Mouse (Mus musculus): ENCODE data around the gene Btnl6. TPM values are rescaled to one million over a fixed set of nuclear protein-coding genes. Genes with fewer than 3 reads are reported as not detected.

The Btnl6 gene
- not detected in 2 replicates for polyA plus RNA-seq (2016; fragmentation: Nextera tagmentation; extraction: Ambion mirVana)

DNA sequence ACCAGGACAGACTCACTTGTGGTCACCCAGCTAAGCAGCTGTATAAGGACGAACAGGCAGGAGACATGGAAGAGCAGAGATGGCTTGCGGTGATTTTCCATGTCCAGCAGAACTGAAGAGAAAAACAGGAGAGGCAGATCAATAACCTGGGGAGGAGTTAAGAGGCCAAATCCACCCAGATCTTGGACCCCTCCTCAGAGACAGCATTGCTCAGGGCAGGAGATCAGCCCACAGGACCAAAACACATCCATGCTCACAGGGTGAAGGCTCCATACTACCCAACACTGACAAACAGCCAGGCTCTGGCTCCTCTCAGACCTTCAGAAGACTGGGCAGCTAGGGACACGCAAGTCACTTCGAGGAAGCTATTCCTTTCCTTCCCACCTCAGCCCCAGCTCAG is at the start of gene Btnl6:
TSS of gene Btnl6 (minus strand) at position 101 of the 400 bp plus-strand sequence.
- no peak for ATAC-seq (ENCODE audit: insufficient number of reproducible peaks, insufficient read depth, low FRiP score, low TSS enrichment, low read depth)
- WGBS: 81% methylated on average over 4 of the region's 4 CpGs
- Histone ChIP-seq H3K4me3 (replicated peaks) (no peak within 1 kb of the TSS), H3K9me3 (no peaks in the 10 kb centered on the region), H3K27ac (no peak within 1 kb of the TSS), H3K27me3 (peaks cover 5% of the 10 kb centered on the region; the same call in 1 of the 2 replicates), H3K36me3 (no peaks in the 10 kb centered on the region), H3K9ac (replicated peaks) (no peak within 1 kb of the TSS), H3K4me2 (no peak within 1 kb of the TSS), H3K4me1 (replicated peaks) (no peaks in the 10 kb centered on the region)

GRCm38 (mm10) chr17:34564796-34565195 is 47.6 kb upstream of the Btnl6 start:
- H3K4me3 ChIP-seq (replicated peaks): no peak overlapping the region; the same call in 1 of the 2 replicates
- no peak for ATAC-seq (ENCODE audit: insufficient number of reproducible peaks, insufficient read depth, low FRiP score, low TSS enrichment, low read depth)
- 0 out of 2 replicates have a peak overlapping the region, but pooled peaks have one; percentile 47 for H3K9ac ChIP-seq (replicated peaks)
- H3K36me3 ChIP-seq: no peaks in the 10 kb centered on the region
- peak overlapping the region; percentile 47; the same call in 1 of the 2 replicates for H3K27ac ChIP-seq
- WGBS: 33% methylated on average over 3 of the region's 3 CpGs
- no peaks in the 10 kb centered on the region for H3K9me3 ChIP-seq
- H3K27me3 ChIP-seq: peaks cover 6% of the 10 kb centered on the region; the same call in 1 of the 2 replicates
- peak overlapping the region; percentile 37 for H3K4me2 ChIP-seq
- peaks cover 23% of the 10 kb centered on the region for H3K4me1 ChIP-seq (replicated peaks)

GRCm38 (mm10) chr17:34564003-34564421 is 46.9 kb upstream of the Btnl6 start, which contains the start of gene Notch4:
Notch4 (plus strand) TSS chr17:34564268.
- H3K9ac ChIP-seq (replicated peaks): peak within 1 kb of the TSS; percentile 47
- peak within 1 kb of the TSS; percentile 37 for H3K4me2 ChIP-seq
- H3K4me3 ChIP-seq (replicated peaks): no peak within 1 kb of the TSS; the same call in 1 of the 2 replicates
- H3K9me3 ChIP-seq: no peaks in the 10 kb centered on the region
- H3K27ac ChIP-seq: peak within 1 kb of the TSS; percentile 47; the same call in 1 of the 2 replicates
- H3K27me3 ChIP-seq: peaks cover 6% of the 10 kb centered on the region; the same call in 1 of the 2 replicates
- no peak for ATAC-seq (ENCODE audit: insufficient number of reproducible peaks, insufficient read depth, low FRiP score, low TSS enrichment, low read depth)
- H3K4me1 ChIP-seq (replicated peaks): peaks cover 23% of the 10 kb centered on the region
- H3K36me3 ChIP-seq: no peaks in the 10 kb centered on the region
- 4% methylated on average over 6 of the region's 6 CpGs for WGBS

GRCm38 (mm10) chr17:34563354-34563753 is 46.2 kb upstream of the Btnl6 start:
- H3K36me3 ChIP-seq: no peaks in the 10 kb centered on the region
- H3K4me3 ChIP-seq (replicated peaks): no peak overlapping the region
- H3K4me1 ChIP-seq (replicated peaks): peaks cover 23% of the 10 kb centered on the region
- no peak overlapping the region for H3K9ac ChIP-seq (replicated peaks)
- ATAC-seq (ENCODE audit: insufficient number of reproducible peaks, insufficient read depth, low FRiP score, low TSS enrichment, low read depth): no peak
- WGBS: 64% methylated on average over 11 of the region's 11 CpGs
- H3K27ac ChIP-seq: no peak overlapping the region
- H3K9me3 ChIP-seq: no peaks in the 10 kb centered on the region
- no peak overlapping the region for H3K4me2 ChIP-seq
- H3K27me3 ChIP-seq: peaks cover 6% of the 10 kb centered on the region; the same call in 1 of the 2 replicates

DNA sequence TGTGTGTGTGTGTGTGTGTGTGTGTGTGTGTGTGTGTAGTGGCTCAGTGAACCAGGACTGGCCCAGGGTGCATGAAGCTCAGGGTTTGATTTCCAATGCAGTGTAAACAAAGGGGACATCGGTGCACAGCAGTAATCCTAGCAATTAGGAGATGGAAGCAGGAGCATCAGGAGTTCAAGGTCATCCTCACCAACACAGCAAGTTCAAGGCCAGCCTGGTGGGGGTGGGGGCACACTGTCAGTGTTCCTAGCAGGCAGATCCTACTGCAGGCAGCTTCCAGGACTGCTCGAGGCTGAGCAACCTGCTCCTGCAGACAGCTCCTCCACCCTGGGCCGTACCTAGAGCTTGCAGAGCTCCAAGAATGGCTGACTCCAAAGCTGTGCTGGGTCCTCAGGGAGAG is 45.4 kb upstream of the Btnl6 start:
- Histone ChIP-seq H3K4me2 (no peak overlapping the region), H3K27me3 (peaks cover 6% of the 10 kb centered on the region; the same call in 1 of the 2 replicates), H3K9ac (replicated peaks) (no peak overlapping the region), H3K4me1 (replicated peaks) (peaks cover 23% of the 10 kb centered on the region), H3K9me3 (no peaks in the 10 kb centered on the region), H3K36me3 (no peaks in the 10 kb centered on the region), H3K27ac (no peak overlapping the region), H3K4me3 (replicated peaks) (no peak overlapping the region)
- 71% methylated on average over 3 of the region's 3 CpGs for WGBS
- ATAC-seq (ENCODE audit: insufficient number of reproducible peaks, insufficient read depth, low FRiP score, low TSS enrichment, low read depth): no peak

- WGBS: 55% methylated on average over 8 of the region's 8 CpGs
- H3K36me3 ChIP-seq: no peaks in the 10 kb centered on the region
These were observed 44.0 kb upstream of the Btnl6 start for GRCm38 (mm10) chr17:34561200-34561599.

GRCm38 (mm10) chr17:34560438-34560837 is 43.3 kb upstream of the Btnl6 start:
- Histone ChIP-seq H3K4me3 (replicated peaks) (no peak overlapping the region), H3K9ac (replicated peaks) (no peak overlapping the region), H3K4me2 (no peak overlapping the region), H3K36me3 (no peaks in the 10 kb centered on the region), H3K9me3 (no peaks in the 10 kb centered on the region), H3K27ac (no peak overlapping the region), H3K4me1 (replicated peaks) (peaks cover 18% of the 10 kb centered on the region), H3K27me3 (peaks cover 4% of the 10 kb centered on the region; the same call in 1 of the 2 replicates)
- WGBS: 93% methylated on average over 6 of the region's 6 CpGs
- ATAC-seq (ENCODE audit: insufficient number of reproducible peaks, insufficient read depth, low FRiP score, low TSS enrichment, low read depth): no peak

More at GRCm38 (mm10) chr17:34561200-34561599, 44.0 kb upstream of the Btnl6 start:
- H3K4me2 ChIP-seq: peak overlapping the region; percentile 15; the same call in 1 of the 2 replicates
- ATAC-seq (ENCODE audit: insufficient number of reproducible peaks, insufficient read depth, low FRiP score, low TSS enrichment, low read depth): no peak
- H3K4me3 ChIP-seq (replicated peaks): no peak overlapping the region
- peaks cover 4% of the 10 kb centered on the region; the same call in 1 of the 2 replicates for H3K27me3 ChIP-seq
- no peaks in the 10 kb centered on the region for H3K9me3 ChIP-seq
- peaks cover 18% of the 10 kb centered on the region for H3K4me1 ChIP-seq (replicated peaks)
- no peak overlapping the region for H3K27ac ChIP-seq
- H3K9ac ChIP-seq (replicated peaks): no peak overlapping the region

GRCm38 (mm10) chr17:34559895-34560294 is 42.7 kb upstream of the Btnl6 start:
- ATAC-seq (ENCODE audit: insufficient number of reproducible peaks, insufficient read depth, low FRiP score, low TSS enrichment, low read depth): no peak
- H3K27me3 ChIP-seq: 0 out of 2 replicates have a peak, but pooled peaks cover 4% of the 10 kb centered on the region
- 23% methylated on average over 15 of the region's 15 CpGs for WGBS

GRCm38 (mm10) chr17:34559116-34559515 is 42.0 kb upstream of the Btnl6 start:
- no peak overlapping the region for H3K27ac ChIP-seq
- H3K36me3 ChIP-seq: no peaks in the 10 kb centered on the region
- 0 out of 2 replicates have a peak, but pooled peaks cover 4% of the 10 kb centered on the region for H3K27me3 ChIP-seq
- WGBS: 90% methylated on average over 7 of the region's 7 CpGs
- H3K4me1 ChIP-seq (replicated peaks): peaks cover 7% of the 10 kb centered on the region
- no peak overlapping the region for H3K4me2 ChIP-seq
- no peak for ATAC-seq (ENCODE audit: insufficient number of reproducible peaks, insufficient read depth, low FRiP score, low TSS enrichment, low read depth)
- H3K9me3 ChIP-seq: no peaks in the 10 kb centered on the region
- H3K4me3 ChIP-seq (replicated peaks): no peak overlapping the region
- H3K9ac ChIP-seq (replicated peaks): no peak overlapping the region

More at GRCm38 (mm10) chr17:34559895-34560294, 42.7 kb upstream of the Btnl6 start:
- peaks cover 14% of the 10 kb centered on the region for H3K4me1 ChIP-seq (replicated peaks)
- no peaks in the 10 kb centered on the region for H3K36me3 ChIP-seq
- H3K9ac ChIP-seq (replicated peaks): no peak overlapping the region
- H3K9me3 ChIP-seq: no peaks in the 10 kb centered on the region
- no peak overlapping the region for H3K27ac ChIP-seq
- no peak overlapping the region for H3K4me2 ChIP-seq
- no peak overlapping the region for H3K4me3 ChIP-seq (replicated peaks)

- 0 out of 2 replicates have a peak, but pooled peaks cover 4% of the 10 kb centered on the region for H3K27me3 ChIP-seq
- no peaks in the 10 kb centered on the region for H3K36me3 ChIP-seq
- H3K9ac ChIP-seq (replicated peaks): no peak overlapping the region
- no peaks in the 10 kb centered on the region for H3K9me3 ChIP-seq
- no peak overlapping the region for H3K4me2 ChIP-seq
- ATAC-seq (ENCODE audit: insufficient number of reproducible peaks, insufficient read depth, low FRiP score, low TSS enrichment, low read depth): no peak
- H3K4me3 ChIP-seq (replicated peaks): no peak overlapping the region
- no peak overlapping the region for H3K27ac ChIP-seq
- 43% methylated on average over 11 of the region's 11 CpGs for WGBS
- H3K4me1 ChIP-seq (replicated peaks): 0 out of 2 replicates have a peak, but pooled peaks cover 3% of the 10 kb centered on the region
These were observed 40.3 kb upstream of the Btnl6 start for GRCm38 (mm10) chr17:34557411-34557810.

DNA sequence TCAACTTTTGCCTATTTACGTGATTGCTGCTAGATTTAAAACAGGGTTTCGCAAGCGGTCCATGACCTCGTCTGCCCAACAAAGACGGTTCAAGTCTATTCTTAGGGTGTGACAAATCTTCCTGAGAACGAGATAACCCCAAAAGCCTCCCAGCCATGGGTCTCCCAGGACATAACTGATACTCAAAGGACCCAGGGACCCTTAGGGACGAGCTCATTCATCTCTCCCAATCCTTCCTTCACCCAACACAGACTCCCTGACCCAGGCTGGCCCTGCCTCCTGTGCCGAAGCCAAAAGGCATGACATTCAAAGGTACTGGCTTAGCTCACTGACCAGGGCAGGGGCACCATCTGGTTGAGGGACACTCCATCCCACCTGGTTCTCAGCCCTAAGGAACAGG is 39.3 kb upstream of the Btnl6 start:
- no peak for ATAC-seq (ENCODE audit: insufficient number of reproducible peaks, insufficient read depth, low FRiP score, low TSS enrichment, low read depth)
- Histone ChIP-seq H3K4me3 (replicated peaks) (no peak overlapping the region), H3K27me3 (peaks cover 7% of the 10 kb centered on the region; the same call in 1 of the 2 replicates), H3K36me3 (no peaks in the 10 kb centered on the region), H3K9ac (replicated peaks) (no peak overlapping the region), H3K4me1 (replicated peaks) (0 out of 2 replicates have a peak, but pooled peaks cover 3% of the 10 kb centered on the region), H3K27ac (no peak overlapping the region), H3K9me3 (no peaks in the 10 kb centered on the region), H3K4me2 (no peak overlapping the region)
- 85% methylated on average over 8 of the region's 8 CpGs for WGBS
